Mouse (Mus musculus) hindbrain, postnatal 0 days (tissue): ENCODE results near the gene Ldlrad3. TPM values are rescaled to one million over a fixed set of nuclear protein-coding genes. Genes with fewer than 3 reads are reported as not detected.
A peak's percentile ranks its signal among the peaks of the same experiment; 100 is the strongest.

Source experiments
- ATAC-seq: fragments of 200-750 bp; cut with Nextera tagmentation; 2 replicates; pipeline ENCODE4 v1.8.0; 2017; ENCODE audit warnings: mild to moderate bottlenecking, moderate TSS enrichment, moderate library complexity
- DNase-seq: peaks from one replicate; pipeline ENCODE4 v3.0.0-alpha.2; 2015; ENCODE audit warnings: low spot score
- H3K27ac ChIP-seq: fragments of 300-500 bp; sonication (generic); 2 replicates; pipeline ENCODE4 v1.5.1; 2014; ENCODE audit warnings: mild to moderate bottlenecking
- H3K27me3 ChIP-seq: fragments of 300-500 bp; sonication (generic); 2 replicates; pipeline ENCODE4 v1.6.1; 2014; ENCODE audit warnings: low read length, mixed read lengths; ENCODE audit not compliant: insufficient read depth
- H3K36me3 ChIP-seq: fragments of 300-500 bp; sonication (generic); 2 replicates; pipeline ENCODE4 v1.6.1; 2014; ENCODE audit warnings: low read length, mixed read lengths; ENCODE audit not compliant: insufficient read depth
- H3K4me1 ChIP-seq: fragments of 300-500 bp; sonication (generic); 2 replicates; pipeline ENCODE4 v1.6.1; 2014; ENCODE audit warnings: antibody characterized with exemption, low read length, mixed read lengths; ENCODE audit not compliant: insufficient read depth
- H3K4me2 ChIP-seq: fragments of 300-500 bp; sonication (generic); 2 replicates; pipeline ENCODE4 v1.6.1; 2014; ENCODE audit warnings: low read depth, mild to moderate bottlenecking, low read length, moderate library complexity, mixed read lengths
- H3K4me3 ChIP-seq: fragments of 300-500 bp; sonication (generic); 2 replicates; pipeline ENCODE4 v1.5.1; 2014; ENCODE audit warnings: low read length
- H3K9ac ChIP-seq: fragments of 300-500 bp; sonication (generic); replicated peaks from 2 replicates; pipeline ENCODE4 v1.6.1; 2014; ENCODE audit warnings: mild to moderate bottlenecking, low read length, moderate library complexity, mixed read lengths
- H3K9me3 ChIP-seq: fragments of 300-500 bp; sonication (generic); 2 replicates; pipeline ENCODE4 v1.6.1; 2016; ENCODE audit warnings: low read length, mixed read lengths
- CTCF ChIP-seq: IDR thresholded peaks from 2 replicates; pipeline ENCODE4 v1.5.1; 2016; ENCODE audit warnings: antibody characterized with exemption, control low read depth, low read depth
- WGBS: fragments of 180-500 bp; shearing (Covaris S2); extraction: QIAGEN DNeasy Blood & Tissue Kit; methylation state at CpG from one replicate; pipeline ENCODE4 v1.1.7; 2014; 5-methylcytosine and 5-hydroxymethylcytosine counted together
- polyA plus RNA-seq: library from polyadenylated mRNA; unstranded; fragments of >200 nt; fragmentation: Nextera tagmentation; extraction: Ambion mirVana; gene quantifications from 2 replicates; pipeline ENCODE4 v1.2.1, GENCODE M21; 2015
- total RNA-seq: library from RNA; depleted of rRNA; stranded (reverse); fragments of >200 nt; gene quantifications from 2 replicates; pipeline ENCODE4 v1.2.3, GENCODE M21; 2014

Ldlrad3 gene
- total and polyA plus RNA-seq, 2 experiments from 2014 or later: 21.6 to 32.4 TPM

- DNase-seq: no peak
- no peaks in the 10 kb centered on the region for H3K27me3 ChIP-seq
- no peak overlapping the region for H3K4me2 ChIP-seq
- H3K9me3 ChIP-seq: no peaks in the 10 kb centered on the region
- ATAC-seq: no peak
- H3K36me3 ChIP-seq: no peaks in the 10 kb centered on the region
- no peak overlapping the region for H3K27ac ChIP-seq
- 69% methylated on average over 4 of the region's 4 CpGs for WGBS
- H3K4me3 ChIP-seq: no peak overlapping the region
- 0 out of 2 replicates have a peak, but pooled peaks cover 3% of the 10 kb centered on the region for H3K4me1 ChIP-seq
- no peak overlapping the region for H3K9ac ChIP-seq
- TF ChIP-seq CTCF: no peak
These were observed 220.2 kb downstream of the Ldlrad3 start for GRCm38 (mm10) chr2:101966017-101966416.

- DNase-seq (no peak), ATAC-seq (no peak)
- Histone ChIP-seq H3K9ac (no peak overlapping the region), H3K4me3 (no peak overlapping the region), H3K4me1 (0 out of 2 replicates have a peak, but pooled peaks cover 3% of the 10 kb centered on the region), H3K4me2 (no peak overlapping the region), H3K9me3 (no peaks in the 10 kb centered on the region), H3K27ac (no peak overlapping the region), H3K36me3 (no peaks in the 10 kb centered on the region), H3K27me3 (no peaks in the 10 kb centered on the region)
- WGBS: 62% methylated on average over 5 of the region's 5 CpGs
- no peak for TF ChIP-seq CTCF
These were observed 220.7 kb downstream of the Ldlrad3 start for GRCm38 (mm10) chr2:101965515-101965914.

- Histone ChIP-seq H3K9me3 (no peaks in the 10 kb centered on the region), H3K36me3 (no peaks in the 10 kb centered on the region), H3K9ac (no peak overlapping the region), H3K4me2 (no peak overlapping the region), H3K4me1 (0 out of 2 replicates have a peak, but pooled peaks cover 3% of the 10 kb centered on the region), H3K27me3 (no peaks in the 10 kb centered on the region), H3K4me3 (no peak overlapping the region), H3K27ac (no peak overlapping the region)
- TF ChIP-seq CTCF: no peak
- no peak for ATAC-seq
- whole genome bisulfite sequencing: 47% methylated on average over 3 of the region's 3 CpGs
- no peak for DNase-seq
These were observed 222.8 kb downstream of the Ldlrad3 start for GRCm38 (mm10) chr2:101963367-101963766.

GRCm38 (mm10) chr2:101962349-101962748, 223.8 kb downstream of the Ldlrad3 start:
- Histone ChIP-seq H3K9ac (no peak overlapping the region), H3K4me1 (0 out of 2 replicates have a peak, but pooled peaks cover 3% of the 10 kb centered on the region), H3K27me3 (no peaks in the 10 kb centered on the region), H3K4me2 (no peak overlapping the region), H3K27ac (no peak overlapping the region), H3K4me3 (no peak overlapping the region), H3K36me3 (no peaks in the 10 kb centered on the region), H3K9me3 (no peaks in the 10 kb centered on the region)
- 75% methylated on average over 7 of the region's 7 CpGs for WGBS
- TF ChIP-seq CTCF: no peak
- ATAC-seq: 0 out of 2 replicates have a peak, but pooled peaks have one; percentile 36
- DNase-seq: no peak

GRCm38 (mm10) chr2:101961391-101961790, 224.8 kb downstream of the Ldlrad3 start:
- Histone ChIP-seq H3K4me2 (no peak overlapping the region), H3K36me3 (no peaks in the 10 kb centered on the region), H3K4me3 (no peak overlapping the region), H3K4me1 (0 out of 2 replicates have a peak, but pooled peaks cover 3% of the 10 kb centered on the region), H3K27me3 (no peaks in the 10 kb centered on the region), H3K27ac (no peak overlapping the region), H3K9me3 (no peaks in the 10 kb centered on the region), H3K9ac (no peak overlapping the region)
- TF ChIP-seq CTCF: no peak
- 69% methylated on average over 1 of the region's 1 CpGs for WGBS
- no peak for ATAC-seq
- no peak for DNase-seq

- H3K9ac ChIP-seq: no peak overlapping the region
- H3K27ac ChIP-seq: no peak overlapping the region
- no peak for DNase-seq
- 0 out of 2 replicates have a peak, but pooled peaks cover 3% of the 10 kb centered on the region for H3K4me1 ChIP-seq
- H3K4me2 ChIP-seq: no peak overlapping the region
- no peak overlapping the region for H3K4me3 ChIP-seq
- 0 out of 2 replicates have a peak, but pooled peaks have one; percentile 29 for ATAC-seq
- H3K9me3 ChIP-seq: no peaks in the 10 kb centered on the region
- no peak for TF ChIP-seq CTCF
- no peaks in the 10 kb centered on the region for H3K27me3 ChIP-seq
- 62% methylated on average over 8 of the region's 8 CpGs for WGBS
- no peaks in the 10 kb centered on the region for H3K36me3 ChIP-seq
These were observed 225.5 kb downstream of the Ldlrad3 start for GRCm38 (mm10) chr2:101960658-101961057.

GRCm38 (mm10) chr2:101956125-101956524, 230.1 kb downstream of the Ldlrad3 start:
- H3K27ac ChIP-seq: no peak overlapping the region
- TF ChIP-seq CTCF: no peak
- no peak overlapping the region for H3K9ac ChIP-seq
- H3K36me3 ChIP-seq: no peaks in the 10 kb centered on the region
- no peaks in the 10 kb centered on the region for H3K9me3 ChIP-seq
- H3K4me3 ChIP-seq: no peak overlapping the region
- H3K4me2 ChIP-seq: no peak overlapping the region
- H3K4me1 ChIP-seq: peaks cover 4% of the 10 kb centered on the region; the same call in 1 of the 2 replicates
- ATAC-seq: no peak
- H3K27me3 ChIP-seq: no peaks in the 10 kb centered on the region
- 51% methylated on average over 10 of the region's 10 CpGs for WGBS
- DNase-seq: no peak
